Mouse (Mus musculus): ENCODE data around the gene Foxn3. TPM values are rescaled to one million over a fixed set of nuclear protein-coding genes. Genes with fewer than 3 reads are reported as not detected.

Gene Foxn3
- polyA plus RNA-seq, 1 experiment from 2014 or later: 69.1 TPM

DNA sequence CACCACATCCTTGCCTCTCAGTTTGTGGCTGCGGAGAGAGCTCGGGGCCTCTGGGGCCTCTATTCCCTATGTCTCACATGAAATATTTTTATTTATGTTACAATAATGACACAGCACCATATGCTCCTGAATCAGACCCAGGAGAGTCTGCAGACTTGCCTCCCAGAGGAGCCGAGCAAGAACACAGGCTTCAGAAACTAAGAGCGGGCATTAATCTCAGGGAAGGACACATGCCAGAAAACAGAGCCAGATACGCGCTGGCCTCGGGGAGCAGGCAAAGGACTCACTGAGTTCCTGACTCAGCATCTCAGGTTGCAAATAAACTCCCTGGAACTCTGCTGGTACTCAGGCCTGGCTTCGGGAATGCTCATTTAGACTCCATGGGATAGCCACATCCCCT, 403.3 kb downstream of the Foxn3 start:
- Histone ChIP-seq H3K27ac (ENCODE audit: low read depth) (no peak overlapping the region), H3K9me3 (ENCODE audit: low read depth, low read length) (no peaks in the 10 kb centered on the region), H3K4me1 (ENCODE audit: insufficient read depth) (no peaks in the 10 kb centered on the region), H3K36me3 (ENCODE audit: insufficient read depth) (no peaks in the 10 kb centered on the region), H3K4me3 (ENCODE audit: low read depth, low read length) (no peak overlapping the region), H3K27me3 (ENCODE audit: insufficient read depth, low read length) (no peaks in the 10 kb centered on the region), H3K9ac (no peak overlapping the region), H3K4me2 (no peak overlapping the region)
- no peak for TF ChIP-seq CTCF (IDR thresholded peaks at IDR 0.05; ENCODE audit: low read depth)
- DNase-seq (no peak), ATAC-seq (ENCODE audit: insufficient read depth) (no peak)
- 68% methylated on average over 8 of the region's 8 CpGs for WGBS

DNA sequence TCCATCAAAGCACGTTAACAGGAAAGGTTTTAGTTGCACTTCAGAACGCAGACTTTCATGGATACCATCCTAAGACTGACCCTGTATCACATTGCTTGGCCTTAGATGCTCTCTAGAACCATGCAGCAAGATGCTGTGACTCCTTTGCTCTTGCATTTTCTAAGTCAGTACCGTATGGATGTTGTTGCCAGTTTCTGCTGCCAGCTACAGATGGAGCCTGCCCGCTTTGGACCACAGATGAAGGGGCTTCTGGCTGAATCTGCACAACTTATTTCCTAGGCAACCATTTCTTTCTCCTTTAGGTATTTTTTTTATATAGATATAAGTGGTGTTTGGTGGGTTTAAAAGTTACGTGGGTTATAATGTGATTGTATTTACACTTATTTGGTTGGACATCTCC, 407.5 kb downstream of the Foxn3 start:
- Histone ChIP-seq H3K9me3 (ENCODE audit: low read depth, low read length) (no peaks in the 10 kb centered on the region), H3K4me2 (no peak overlapping the region), H3K36me3 (ENCODE audit: insufficient read depth) (no peaks in the 10 kb centered on the region), H3K4me1 (ENCODE audit: insufficient read depth) (no peaks in the 10 kb centered on the region), H3K9ac (no peak overlapping the region), H3K27me3 (ENCODE audit: insufficient read depth, low read length) (no peaks in the 10 kb centered on the region), H3K27ac (ENCODE audit: low read depth) (no peak overlapping the region), H3K4me3 (ENCODE audit: low read depth, low read length) (no peak overlapping the region)
- DNase-seq (no peak), ATAC-seq (ENCODE audit: insufficient read depth) (no peak)
- 90% methylated on average over 5 of the region's 5 CpGs for WGBS
- no peak for TF ChIP-seq CTCF (IDR thresholded peaks at IDR 0.05; ENCODE audit: low read depth)

DNA sequence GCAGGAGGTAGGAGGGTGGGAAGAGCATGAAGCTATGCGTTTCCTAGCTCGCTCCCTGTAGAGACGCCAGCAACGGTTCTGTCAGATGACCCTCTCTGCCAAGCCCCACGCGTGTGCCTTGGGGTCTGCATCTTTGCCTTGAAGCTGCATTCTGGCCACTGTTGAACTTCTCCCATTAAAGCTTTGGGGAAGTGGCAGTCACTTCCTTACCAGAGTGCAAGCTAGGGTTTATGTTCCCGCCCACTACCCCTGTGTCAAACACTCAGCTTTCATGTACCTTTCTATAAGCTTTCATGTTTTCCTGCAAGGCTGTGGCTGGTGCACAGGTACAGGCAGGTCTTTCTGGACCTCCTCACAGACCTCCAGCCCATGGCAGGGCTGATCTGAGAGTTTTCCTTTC, 409.2 kb downstream of the Foxn3 start:
- no peak for ATAC-seq (ENCODE audit: insufficient read depth)

DNA sequence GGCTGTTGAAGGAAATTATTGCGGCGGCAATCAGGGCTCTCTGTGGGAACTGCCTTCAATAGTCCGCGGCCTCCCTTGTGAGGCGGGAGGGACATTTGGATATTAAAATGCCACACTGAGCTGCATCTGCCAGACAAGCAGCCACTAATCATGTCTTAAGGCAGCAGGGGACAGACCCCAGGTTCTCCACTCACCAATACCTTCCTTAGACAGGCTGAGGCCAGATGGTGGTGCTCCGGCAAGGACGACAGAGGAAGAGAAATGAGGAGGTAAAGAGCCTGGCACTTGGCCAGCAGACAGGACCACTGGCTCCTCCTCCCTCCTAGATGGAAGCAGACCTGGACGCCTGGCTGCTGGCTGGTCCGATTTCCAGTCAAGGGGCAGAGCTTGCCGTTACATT, 409.7 kb downstream of the Foxn3 start:
- Histone ChIP-seq H3K27ac (ENCODE audit: low read depth) (no peak overlapping the region), H3K4me3 (ENCODE audit: low read depth, low read length) (no peak overlapping the region), H3K36me3 (ENCODE audit: insufficient read depth) (no peaks in the 10 kb centered on the region), H3K9ac (no peak overlapping the region), H3K4me2 (0 out of 2 replicates have a peak overlapping the region, but pooled peaks have one; percentile 7), H3K9me3 (ENCODE audit: low read depth, low read length) (no peaks in the 10 kb centered on the region), H3K4me1 (ENCODE audit: insufficient read depth) (no peaks in the 10 kb centered on the region), H3K27me3 (ENCODE audit: insufficient read depth, low read length) (no peaks in the 10 kb centered on the region)
- 34% methylated on average over 10 of the region's 10 CpGs for WGBS
- ATAC-seq (ENCODE audit: insufficient read depth): no peak
- peak; percentile 30 for DNase-seq
- no peak for TF ChIP-seq CTCF (IDR thresholded peaks at IDR 0.05; ENCODE audit: low read depth)

More for the DNA sequence above, 409.2 kb downstream of the Foxn3 start:
- TF ChIP-seq CTCF (IDR thresholded peaks at IDR 0.05; ENCODE audit: low read depth): no peak
- Histone ChIP-seq H3K4me3 (ENCODE audit: low read depth, low read length) (no peak overlapping the region), H3K4me1 (ENCODE audit: insufficient read depth) (no peaks in the 10 kb centered on the region), H3K4me2 (no peak overlapping the region), H3K36me3 (ENCODE audit: insufficient read depth) (no peaks in the 10 kb centered on the region), H3K27me3 (ENCODE audit: insufficient read depth, low read length) (no peaks in the 10 kb centered on the region), H3K9me3 (ENCODE audit: low read depth, low read length) (no peaks in the 10 kb centered on the region), H3K27ac (ENCODE audit: low read depth) (no peak overlapping the region), H3K9ac (no peak overlapping the region)
- WGBS: 61% methylated on average over 7 of the region's 7 CpGs
- DNase-seq: no peak

DNA sequence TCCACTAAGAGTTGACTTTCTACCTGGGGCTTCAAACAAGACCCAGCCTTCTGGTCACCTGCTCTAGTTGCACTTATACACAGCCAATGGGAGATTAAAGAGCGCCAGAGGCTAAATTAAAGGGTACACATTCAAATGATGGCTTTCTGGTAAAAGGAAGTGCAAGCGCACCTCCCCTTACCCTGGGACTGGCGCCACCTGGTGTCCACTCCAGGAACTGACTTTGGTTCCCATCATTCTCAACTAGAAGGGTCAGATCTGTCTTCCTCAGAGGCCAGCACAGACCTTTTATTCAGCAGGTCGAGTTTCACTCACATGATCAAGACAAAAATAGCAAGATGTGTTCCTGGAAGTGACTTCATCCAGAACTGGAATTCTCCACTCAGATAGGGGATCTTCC, 413.3 kb downstream of the Foxn3 start:
- WGBS: 37% methylated on average over 4 of the region's 4 CpGs
- peak; percentile 74 for TF ChIP-seq CTCF (IDR thresholded peaks at IDR 0.05; ENCODE audit: low read depth)
- Histone ChIP-seq H3K9me3 (ENCODE audit: low read depth, low read length) (no peaks in the 10 kb centered on the region), H3K36me3 (ENCODE audit: insufficient read depth) (no peaks in the 10 kb centered on the region), H3K4me3 (ENCODE audit: low read depth, low read length) (no peak overlapping the region), H3K4me1 (ENCODE audit: insufficient read depth) (no peaks in the 10 kb centered on the region), H3K9ac (no peak overlapping the region), H3K4me2 (no peak overlapping the region), H3K27me3 (ENCODE audit: insufficient read depth, low read length) (no peaks in the 10 kb centered on the region), H3K27ac (ENCODE audit: low read depth) (no peak overlapping the region)
- DNase-seq (peak; percentile 62), ATAC-seq (ENCODE audit: insufficient read depth) (no peak)

DNA sequence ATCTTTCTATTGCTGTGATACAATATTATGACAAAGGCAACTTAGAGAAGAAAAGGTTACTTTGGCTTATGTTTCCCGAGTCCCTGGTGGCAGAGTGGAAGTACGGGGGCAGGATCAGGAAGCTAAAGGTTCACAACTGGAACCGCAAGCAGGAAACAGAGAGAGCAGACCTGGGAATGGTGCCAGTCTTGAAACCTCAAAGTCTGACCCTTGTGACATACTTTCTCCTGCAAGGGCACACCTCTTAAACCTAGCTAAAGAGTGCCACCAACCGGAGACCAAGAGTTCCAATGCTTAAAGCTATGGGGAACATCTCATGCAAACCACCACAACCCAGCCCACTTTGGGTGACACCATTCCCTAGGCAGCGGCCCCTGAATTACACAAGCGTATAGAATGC, 414.2 kb downstream of the Foxn3 start:
- H3K27ac ChIP-seq (ENCODE audit: low read depth): no peak overlapping the region
- TF ChIP-seq CTCF (IDR thresholded peaks at IDR 0.05; ENCODE audit: low read depth): no peak
- no peaks in the 10 kb centered on the region for H3K36me3 ChIP-seq (ENCODE audit: insufficient read depth)
- H3K4me1 ChIP-seq (ENCODE audit: insufficient read depth): no peaks in the 10 kb centered on the region
- no peak overlapping the region for H3K4me3 ChIP-seq (ENCODE audit: low read depth, low read length)
- no peak overlapping the region for H3K9ac ChIP-seq
- H3K9me3 ChIP-seq (ENCODE audit: low read depth, low read length): no peaks in the 10 kb centered on the region
- no peak overlapping the region for H3K4me2 ChIP-seq
- H3K27me3 ChIP-seq (ENCODE audit: insufficient read depth, low read length): no peaks in the 10 kb centered on the region
- no peak for DNase-seq
- 84% methylated on average over 6 of the region's 6 CpGs for WGBS
- no peak for ATAC-seq (ENCODE audit: insufficient read depth)
